Mouse (Mus musculus): ENCODE measurements at regions not wholly inside any gene's neighbourhood (a gene's known extent, or its start where the extent isn't known, plus 50 kb on each side); places are given as distances from the start of the nearest gene placed in this dataset.

DNA sequence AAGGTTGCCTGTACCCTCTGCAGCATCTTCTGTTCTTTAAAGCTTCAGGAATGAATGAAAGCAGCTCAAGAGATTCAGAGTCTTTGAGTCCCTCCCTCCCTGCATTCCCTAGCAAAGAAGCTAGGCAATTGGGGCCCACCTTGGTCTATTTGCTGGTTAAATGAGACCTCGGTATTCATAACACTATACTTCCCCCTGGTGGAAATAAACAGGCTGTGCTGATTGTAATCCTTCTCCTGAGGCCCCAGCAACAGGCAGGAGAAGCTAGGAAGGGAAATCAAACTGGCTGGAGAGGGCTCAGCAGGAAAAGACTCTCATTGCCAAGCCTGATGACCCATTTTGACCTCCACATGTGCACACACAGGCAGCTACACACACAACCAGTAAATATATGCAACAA lies 137.1 kb downstream of the Sh3bp4 start:
- H3K4me3 ChIP-seq (ENCODE audit: low read length) = no peak overlapping the region
- no peak overlapping the region for H3K27ac ChIP-seq (ENCODE audit: low read depth, low read length)
- 6% methylated on average over 1 of the region's 1 CpGs for WGBS
- ATAC-seq (ENCODE audit: low FRiP score, low TSS enrichment) = peak; percentile 46; the same call in 1 of the 2 replicates
- no peaks in the 10 kb centered on the region for H3K9me3 ChIP-seq (ENCODE audit: control insufficient read depth, low read length)
- no peaks in the 10 kb centered on the region for H3K4me1 ChIP-seq (ENCODE audit: control insufficient read depth, insufficient read depth, low read length)
- no peaks in the 10 kb centered on the region for H3K36me3 ChIP-seq (ENCODE audit: control insufficient read depth, insufficient read depth, low read length)
- no peak overlapping the region for H3K4me2 ChIP-seq (replicated peaks; ENCODE audit: low read depth, low read length)
- H3K9ac ChIP-seq (ENCODE audit: low read depth, low read length) = no peak overlapping the region
- H3K27me3 ChIP-seq (ENCODE audit: control insufficient read depth, insufficient read depth, low read length) = no peaks in the 10 kb centered on the region

GRCm38 (mm10) chr1:89211116-89211515 lies 140.9 kb downstream of the Sh3bp4 start:
- 86% methylated on average over 6 of the region's 6 CpGs for WGBS

DNA sequence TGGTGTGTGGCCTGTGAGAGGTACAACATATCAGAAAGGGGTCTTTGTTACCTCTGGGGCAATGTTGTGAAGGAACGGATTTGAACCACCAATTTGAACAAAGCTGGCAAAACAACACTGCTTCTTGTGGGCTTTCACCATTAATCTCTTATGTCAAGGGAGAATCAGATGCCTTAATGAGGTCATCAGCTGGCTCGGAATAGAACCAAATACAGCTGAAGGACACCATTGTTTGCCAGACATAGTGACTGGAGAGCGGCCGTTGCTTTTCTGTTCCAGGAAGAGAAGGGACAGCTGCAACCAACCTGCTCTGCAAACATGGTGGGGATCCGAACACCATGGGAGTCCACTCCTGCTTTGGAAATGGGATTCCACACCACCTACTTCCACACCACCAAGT lies 158.2 kb downstream of the Sh3bp4 start:
- no peak overlapping the region for H3K9ac ChIP-seq (ENCODE audit: low read depth, low read length)
- H3K36me3 ChIP-seq (ENCODE audit: control insufficient read depth, insufficient read depth, low read length) = no peaks in the 10 kb centered on the region
- H3K4me2 ChIP-seq (replicated peaks; ENCODE audit: low read depth, low read length) = no peak overlapping the region
- H3K4me3 ChIP-seq (ENCODE audit: low read length) = no peak overlapping the region
- no peak overlapping the region for H3K27ac ChIP-seq (ENCODE audit: low read depth, low read length)
- WGBS = 91% methylated on average over 5 of the region's 5 CpGs
- H3K9me3 ChIP-seq (ENCODE audit: control insufficient read depth, low read length) = 0 out of 2 replicates have a peak, but pooled peaks cover 3% of the 10 kb centered on the region
- no peaks in the 10 kb centered on the region for H3K27me3 ChIP-seq (ENCODE audit: control insufficient read depth, insufficient read depth, low read length)
- ATAC-seq (ENCODE audit: low FRiP score, low TSS enrichment) = no peak
- no peaks in the 10 kb centered on the region for H3K4me1 ChIP-seq (ENCODE audit: control insufficient read depth, insufficient read depth, low read length)

More at GRCm38 (mm10) chr1:89211116-89211515, 140.9 kb downstream of the Sh3bp4 start:
- Histone ChIP-seq H3K4me2 (replicated peaks; ENCODE audit: low read depth, low read length) (no peak overlapping the region), H3K27me3 (ENCODE audit: control insufficient read depth, insufficient read depth, low read length) (no peaks in the 10 kb centered on the region), H3K36me3 (ENCODE audit: control insufficient read depth, insufficient read depth, low read length) (no peaks in the 10 kb centered on the region), H3K9ac (ENCODE audit: low read depth, low read length) (no peak overlapping the region), H3K4me3 (ENCODE audit: low read length) (no peak overlapping the region), H3K4me1 (ENCODE audit: control insufficient read depth, insufficient read depth, low read length) (no peaks in the 10 kb centered on the region), H3K27ac (ENCODE audit: low read depth, low read length) (no peak overlapping the region), H3K9me3 (ENCODE audit: control insufficient read depth, low read length) (no peaks in the 10 kb centered on the region)
- ATAC-seq (ENCODE audit: low FRiP score, low TSS enrichment) = no peak

GRCm38 (mm10) chr1:89231756-89232155 lies 161.5 kb downstream of the Sh3bp4 start:
- H3K4me1 ChIP-seq (ENCODE audit: control insufficient read depth, insufficient read depth, low read length) = no peaks in the 10 kb centered on the region
- H3K4me3 ChIP-seq (ENCODE audit: low read length) = no peak overlapping the region
- H3K9me3 ChIP-seq (ENCODE audit: control insufficient read depth, low read length) = no peaks in the 10 kb centered on the region
- ATAC-seq (ENCODE audit: low FRiP score, low TSS enrichment) = no peak
- no peak overlapping the region for H3K4me2 ChIP-seq (replicated peaks; ENCODE audit: low read depth, low read length)
- no peaks in the 10 kb centered on the region for H3K27me3 ChIP-seq (ENCODE audit: control insufficient read depth, insufficient read depth, low read length)
- H3K27ac ChIP-seq (ENCODE audit: low read depth, low read length) = no peak overlapping the region
- H3K36me3 ChIP-seq (ENCODE audit: control insufficient read depth, insufficient read depth, low read length) = no peaks in the 10 kb centered on the region
- WGBS = 90% methylated on average over 6 of the region's 6 CpGs
- H3K9ac ChIP-seq (ENCODE audit: low read depth, low read length) = no peak overlapping the region

DNA sequence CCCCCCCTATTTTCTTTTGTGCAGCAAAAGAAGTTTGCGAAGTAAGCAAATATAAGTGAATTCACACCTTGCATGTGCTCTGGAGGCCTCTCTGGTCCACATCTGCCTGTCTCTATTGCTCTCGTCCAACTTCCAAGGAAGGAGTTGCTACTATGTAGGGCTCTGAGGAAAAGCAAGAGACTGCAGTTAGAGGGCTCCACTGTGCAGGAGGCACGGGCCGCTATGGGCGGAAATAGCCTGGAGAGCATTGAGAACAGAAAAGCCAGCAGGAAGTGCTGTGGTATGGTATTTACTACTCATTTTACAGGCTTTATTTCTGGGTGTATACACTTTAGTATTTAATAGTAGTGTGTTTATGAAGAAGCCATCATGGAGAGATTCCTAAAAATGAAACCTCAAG lies 162.2 kb downstream of the Sh3bp4 start:
- Histone ChIP-seq H3K36me3 (ENCODE audit: control insufficient read depth, insufficient read depth, low read length) (no peaks in the 10 kb centered on the region), H3K9me3 (ENCODE audit: control insufficient read depth, low read length) (no peaks in the 10 kb centered on the region), H3K4me1 (ENCODE audit: control insufficient read depth, insufficient read depth, low read length) (no peaks in the 10 kb centered on the region), H3K9ac (ENCODE audit: low read depth, low read length) (no peak overlapping the region), H3K27ac (ENCODE audit: low read depth, low read length) (no peak overlapping the region), H3K27me3 (ENCODE audit: control insufficient read depth, insufficient read depth, low read length) (no peaks in the 10 kb centered on the region), H3K4me3 (ENCODE audit: low read length) (no peak overlapping the region), H3K4me2 (replicated peaks; ENCODE audit: low read depth, low read length) (no peak overlapping the region)
- 78% methylated on average over 5 of the region's 5 CpGs for WGBS
- ATAC-seq (ENCODE audit: low FRiP score, low TSS enrichment) = no peak

DNA sequence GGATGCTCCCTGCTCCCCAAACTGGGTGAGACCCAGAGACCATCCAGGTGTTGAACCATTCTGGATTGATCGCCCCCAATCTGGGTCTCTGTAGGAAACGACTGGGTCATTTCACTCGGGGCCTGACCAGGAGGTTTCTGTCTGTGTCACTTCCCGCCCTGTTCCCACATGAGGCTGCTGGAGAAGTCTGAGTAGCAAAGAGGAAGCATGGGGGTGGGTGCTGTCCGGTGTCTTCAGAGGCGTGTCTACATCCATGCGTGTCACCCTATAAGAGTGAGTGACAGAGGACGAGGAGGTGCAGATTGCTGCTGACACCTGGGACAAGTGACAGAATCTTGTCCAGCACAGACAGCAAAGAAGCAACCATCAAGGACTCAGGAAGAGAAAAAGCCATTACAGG lies 164.7 kb downstream of the Sh3bp4 start:
- no peaks in the 10 kb centered on the region for H3K9me3 ChIP-seq (ENCODE audit: control insufficient read depth, low read length)
- H3K4me2 ChIP-seq (replicated peaks; ENCODE audit: low read depth, low read length) = no peak overlapping the region
- H3K4me3 ChIP-seq (ENCODE audit: low read length) = no peak overlapping the region
- H3K27ac ChIP-seq (ENCODE audit: low read depth, low read length) = no peak overlapping the region
- no peaks in the 10 kb centered on the region for H3K36me3 ChIP-seq (ENCODE audit: control insufficient read depth, insufficient read depth, low read length)
- peak; percentile 71 for ATAC-seq (ENCODE audit: low FRiP score, low TSS enrichment)
- H3K4me1 ChIP-seq (ENCODE audit: control insufficient read depth, insufficient read depth, low read length) = no peaks in the 10 kb centered on the region
- no peaks in the 10 kb centered on the region for H3K27me3 ChIP-seq (ENCODE audit: control insufficient read depth, insufficient read depth, low read length)
- H3K9ac ChIP-seq (ENCODE audit: low read depth, low read length) = no peak overlapping the region
- 37% methylated on average over 8 of the region's 8 CpGs for whole genome bisulfite sequencing

GRCm38 (mm10) chr1:89235296-89235695 lies 165.1 kb downstream of the Sh3bp4 start:
- no peaks in the 10 kb centered on the region for H3K36me3 ChIP-seq (ENCODE audit: control insufficient read depth, insufficient read depth, low read length)
- no peaks in the 10 kb centered on the region for H3K27me3 ChIP-seq (ENCODE audit: control insufficient read depth, insufficient read depth, low read length)
- WGBS = 50% methylated on average over 3 of the region's 3 CpGs
- no peak overlapping the region for H3K9ac ChIP-seq (ENCODE audit: low read depth, low read length)
- H3K4me2 ChIP-seq (replicated peaks; ENCODE audit: low read depth, low read length) = no peak overlapping the region
- no peak overlapping the region for H3K27ac ChIP-seq (ENCODE audit: low read depth, low read length)
- no peaks in the 10 kb centered on the region for H3K4me1 ChIP-seq (ENCODE audit: control insufficient read depth, insufficient read depth, low read length)
- H3K9me3 ChIP-seq (ENCODE audit: control insufficient read depth, low read length) = no peaks in the 10 kb centered on the region
- peak; percentile 81 for ATAC-seq (ENCODE audit: low FRiP score, low TSS enrichment)
- no peak overlapping the region for H3K4me3 ChIP-seq (ENCODE audit: low read length)

- 69% methylated on average over 5 of the region's 5 CpGs for WGBS
- Histone ChIP-seq H3K27me3 (ENCODE audit: control insufficient read depth, insufficient read depth, low read length) (no peaks in the 10 kb centered on the region), H3K9ac (ENCODE audit: low read depth, low read length) (no peak overlapping the region), H3K4me1 (ENCODE audit: control insufficient read depth, insufficient read depth, low read length) (no peaks in the 10 kb centered on the region), H3K27ac (ENCODE audit: low read depth, low read length) (no peak overlapping the region), H3K36me3 (ENCODE audit: control insufficient read depth, insufficient read depth, low read length) (no peaks in the 10 kb centered on the region), H3K9me3 (ENCODE audit: control insufficient read depth, low read length) (no peaks in the 10 kb centered on the region), H3K4me2 (replicated peaks; ENCODE audit: low read depth, low read length) (no peak overlapping the region), H3K4me3 (ENCODE audit: low read length) (no peak overlapping the region)
- ATAC-seq (ENCODE audit: low FRiP score, low TSS enrichment) = no peak
Observed at GRCm38 (mm10) chr1:89237696-89238095, 167.5 kb downstream of the Sh3bp4 start.

DNA sequence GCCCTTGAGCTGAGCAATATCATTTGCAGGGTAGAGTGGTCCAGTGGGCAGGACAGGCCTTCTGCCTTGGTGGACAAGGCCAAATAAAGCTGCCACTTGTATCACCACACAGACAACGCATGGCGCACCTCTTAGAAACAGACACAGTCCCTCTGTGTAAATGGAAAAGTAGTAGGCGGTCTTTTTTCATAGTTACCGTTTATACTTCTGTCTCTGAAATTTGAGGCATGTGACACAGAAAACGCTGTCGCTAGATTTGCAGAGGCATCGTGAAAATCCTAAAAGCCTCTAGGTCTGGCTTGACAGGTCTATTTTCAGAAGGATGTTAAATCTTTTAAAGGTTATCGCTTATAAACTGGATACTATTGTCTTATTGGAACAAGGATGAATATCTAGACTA lies 174.4 kb downstream of the Sh3bp4 start:
- Histone ChIP-seq H3K9me3 (ENCODE audit: control insufficient read depth, low read length) (peaks cover 4% of the 10 kb centered on the region; the same call in 1 of the 2 replicates), H3K4me1 (ENCODE audit: control insufficient read depth, insufficient read depth, low read length) (no peaks in the 10 kb centered on the region), H3K36me3 (ENCODE audit: control insufficient read depth, insufficient read depth, low read length) (no peaks in the 10 kb centered on the region), H3K27ac (ENCODE audit: low read depth, low read length) (no peak overlapping the region), H3K9ac (ENCODE audit: low read depth, low read length) (no peak overlapping the region), H3K27me3 (ENCODE audit: control insufficient read depth, insufficient read depth, low read length) (no peaks in the 10 kb centered on the region), H3K4me2 (replicated peaks; ENCODE audit: low read depth, low read length) (no peak overlapping the region), H3K4me3 (ENCODE audit: low read length) (no peak overlapping the region)
- no peak for ATAC-seq (ENCODE audit: low FRiP score, low TSS enrichment)
- WGBS = 86% methylated on average over 8 of the region's 8 CpGs
